Mouse (Mus musculus): ENCODE results near the gene Ltc4s.

Ltc4s gene

GRCm38 (mm10) chr11:50243926-50244325 is 5.5 kb upstream of the Ltc4s start:
- no peak for DNase-seq

GRCm38 (mm10) chr11:50240235-50240911 is 2.0 kb upstream of the Ltc4s start:
- DNase-seq, result peak; percentile 76

- DNase-seq, result no peak
These were observed 690 bp upstream of the Ltc4s start for GRCm38 (mm10) chr11:50238821-50239791.

GRCm38 (mm10) chr11:50236937-50237835 is 1.2 kb downstream of the Ltc4s start:
- peak; percentile 46 for DNase-seq

GRCm38 (mm10) chr11:50236540-50236936 is 1.9 kb downstream of the Ltc4s start:
- peak; percentile 92 for DNase-seq

- no peak for DNase-seq
These were observed 3.8 kb downstream of the Ltc4s start for GRCm38 (mm10) chr11:50234606-50235005.

GRCm38 (mm10) chr11:50233993-50234392 is 4.4 kb downstream of the Ltc4s start:
- no peak for DNase-seq

- no peak for DNase-seq
These were observed 5.4 kb downstream of the Ltc4s start for GRCm38 (mm10) chr11:50233022-50233421.

GRCm38 (mm10) chr11:50231411-50231810 is 7.0 kb downstream of the Ltc4s start:
- peak; percentile 83 for DNase-seq

GRCm38 (mm10) chr11:50230481-50231304 is 7.7 kb downstream of the Ltc4s start:
- DNase-seq, result peak; percentile 13

GRCm38 (mm10) chr11:50229252-50229910 is 9.0 kb downstream of the Ltc4s start:
- peak; percentile 32 for DNase-seq

- DNase-seq, result no peak
These were observed 9.6 kb downstream of the Ltc4s start for GRCm38 (mm10) chr11:50228772-50229171.

GRCm38 (mm10) chr11:50227736-50228135 is 10.7 kb downstream of the Ltc4s start:
- peak; percentile 53 for DNase-seq

- no peak for DNase-seq
These were observed 11.2 kb downstream of the Ltc4s start for GRCm38 (mm10) chr11:50227226-50227625.

GRCm38 (mm10) chr11:50226406-50226805 is 12.0 kb downstream of the Ltc4s start:
- no peak for DNase-seq

GRCm38 (mm10) chr11:50225611-50226378 is 12.6 kb downstream of the Ltc4s start:
- peak; percentile 58 for DNase-seq

- peak; percentile 90 for DNase-seq
These were observed 13.5 kb downstream of the Ltc4s start for GRCm38 (mm10) chr11:50224671-50225530.

- peak; percentile 73 for DNase-seq
These were observed 14.4 kb downstream of the Ltc4s start for GRCm38 (mm10) chr11:50223783-50224662.

All from kidney, adult 9 months (tissue).